Mouse (Mus musculus): ENCODE data around the gene Npas3. TPM values are rescaled to one million over a fixed set of nuclear protein-coding genes. Genes with fewer than 3 reads are reported as not detected.

Gene Npas3
- total RNA-seq, 2 experiments from 2014 or later, result 18.0 to 21.1 TPM

DNA sequence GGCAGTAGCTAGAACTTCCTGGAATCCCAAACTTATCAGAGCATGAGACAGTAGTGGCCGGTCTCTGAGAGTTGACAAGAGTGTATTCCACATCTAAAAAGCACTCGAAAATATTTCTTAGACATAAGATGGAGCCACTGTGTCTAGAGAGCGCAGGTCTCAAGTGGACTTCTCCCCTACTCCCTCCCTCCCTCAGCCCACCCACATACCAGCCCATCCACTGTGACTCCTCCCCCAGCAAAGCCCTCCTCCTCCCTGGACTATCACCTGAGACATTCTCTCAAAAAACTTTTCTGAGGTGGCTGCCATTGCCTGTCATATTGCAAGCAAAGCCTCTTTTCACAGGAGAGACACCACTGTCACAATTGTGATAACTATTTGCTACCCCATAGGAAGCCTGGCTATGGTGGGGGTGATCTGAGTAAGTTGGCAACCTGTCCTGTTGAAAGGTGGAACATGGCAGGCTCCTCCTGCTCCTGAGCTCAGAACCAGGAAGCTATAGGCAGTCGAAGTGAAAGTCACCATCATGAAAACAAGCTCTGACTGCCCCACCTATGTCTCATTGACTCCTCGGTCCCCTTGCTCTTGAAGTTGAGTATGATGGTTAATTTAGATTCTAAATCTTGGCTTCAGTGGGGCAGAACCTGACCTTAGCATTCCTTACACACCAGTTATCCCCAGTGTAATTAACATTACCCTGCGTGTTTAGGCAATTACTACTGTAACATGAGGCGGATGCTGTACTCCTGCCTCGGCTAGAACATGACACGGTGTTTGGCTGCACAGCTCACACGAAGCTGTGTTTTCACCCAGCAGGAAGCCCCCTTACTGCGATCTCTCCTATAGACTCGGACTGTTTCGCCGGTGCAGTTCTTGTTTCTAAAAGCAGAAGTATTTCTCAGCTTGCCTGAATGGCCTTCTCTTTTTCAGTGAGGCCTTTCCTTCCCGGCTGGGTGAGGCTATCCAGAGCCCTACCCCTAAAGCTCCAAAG lies 751.5 kb downstream of the Npas3 start:
- no peak for TF ChIP-seq CTCF (IDR thresholded peaks at IDR 0.05)
- intact Hi-C loops (cut with DNase I), result no loop called here
- Histone ChIP-seq H3K27ac (no peak overlapping the region), H3K4me3 (no peak overlapping the region)
- DNase-seq (ENCODE audit: extremely low spot score in 1 of 2, low spot score in 2 of 2), result no peak

DNA sequence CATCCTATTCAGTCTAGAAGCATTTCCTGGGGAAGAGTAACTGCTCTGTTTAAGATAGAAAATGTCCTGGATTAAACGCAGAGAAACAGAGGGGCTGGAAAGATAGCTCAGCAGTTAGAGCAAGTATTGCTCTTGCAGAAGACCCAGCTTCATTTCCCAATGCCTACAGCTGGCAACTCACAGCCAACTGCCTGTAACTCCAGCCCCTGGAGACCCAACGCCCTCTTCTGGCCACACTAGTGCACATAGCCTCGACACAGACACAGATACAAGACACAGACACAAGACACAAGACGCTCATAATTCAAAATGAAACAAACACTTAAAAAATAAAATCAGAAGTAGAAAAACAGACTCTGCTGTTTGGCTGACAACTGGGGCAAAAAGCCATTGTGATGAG lies 754.0 kb downstream of the Npas3 start:
- TF ChIP-seq CTCF (IDR thresholded peaks at IDR 0.05), result no peak; the same call in 1 of the 2 replicates
- Histone ChIP-seq H3K27ac (no peak overlapping the region), H3K4me3 (no peak overlapping the region)
- intact Hi-C loops (cut with DNase I), result no loop called here
- no peak for DNase-seq (ENCODE audit: extremely low spot score in 1 of 2, low spot score in 2 of 2)

DNA sequence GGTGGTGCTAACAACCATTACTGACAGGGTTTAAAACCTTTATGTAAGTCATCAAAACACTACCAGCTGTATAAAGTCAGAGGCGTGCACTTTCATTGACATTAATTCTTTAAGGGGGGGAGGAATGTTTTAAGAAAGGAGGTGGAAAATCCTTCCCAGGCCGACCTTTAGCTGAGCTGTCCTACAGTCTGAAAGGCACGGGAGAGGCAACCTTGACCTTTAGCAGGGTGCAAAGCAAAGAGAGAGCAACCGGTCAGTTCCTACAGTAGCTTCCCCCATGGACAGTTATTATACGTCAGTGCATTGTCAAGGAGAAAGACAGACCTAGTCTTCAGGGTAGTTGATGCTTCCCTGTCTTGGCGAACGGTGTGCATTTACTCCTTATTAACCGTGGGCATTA lies 756.1 kb downstream of the Npas3 start:
- H3K4me3 ChIP-seq, result no peak overlapping the region
- DNase-seq (ENCODE audit: extremely low spot score in 1 of 2, low spot score in 2 of 2), result no peak
- intact Hi-C loops (cut with DNase I), result no loop called here
- H3K27ac ChIP-seq, result no peak overlapping the region
- TF ChIP-seq CTCF (IDR thresholded peaks at IDR 0.05), result no peak

DNA sequence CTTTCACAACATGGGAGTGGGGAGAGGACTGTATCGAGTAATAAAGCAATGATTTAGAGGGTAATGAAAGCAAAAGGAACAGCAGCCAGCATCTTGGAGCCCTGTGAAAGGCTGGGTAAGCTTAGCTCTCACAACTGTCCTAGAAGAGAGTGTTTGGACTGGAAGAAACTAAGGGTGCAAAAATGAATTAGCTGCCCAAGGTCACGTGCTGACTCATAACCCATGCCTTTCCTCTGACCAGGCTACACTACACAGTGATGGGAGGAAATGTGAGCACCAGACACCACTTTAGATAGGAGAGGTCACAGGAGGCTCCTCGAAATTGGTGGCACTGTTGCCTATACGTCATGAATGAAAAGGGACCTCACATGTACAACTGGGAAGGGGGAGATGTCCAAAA lies 757.1 kb downstream of the Npas3 start:
- no peak overlapping the region for H3K4me3 ChIP-seq
- intact Hi-C loops (cut with DNase I), result no loop called here
- DNase-seq (ENCODE audit: extremely low spot score in 1 of 2, low spot score in 2 of 2), result no peak
- no peak overlapping the region for H3K27ac ChIP-seq
- no peak for TF ChIP-seq CTCF (IDR thresholded peaks at IDR 0.05)

DNA sequence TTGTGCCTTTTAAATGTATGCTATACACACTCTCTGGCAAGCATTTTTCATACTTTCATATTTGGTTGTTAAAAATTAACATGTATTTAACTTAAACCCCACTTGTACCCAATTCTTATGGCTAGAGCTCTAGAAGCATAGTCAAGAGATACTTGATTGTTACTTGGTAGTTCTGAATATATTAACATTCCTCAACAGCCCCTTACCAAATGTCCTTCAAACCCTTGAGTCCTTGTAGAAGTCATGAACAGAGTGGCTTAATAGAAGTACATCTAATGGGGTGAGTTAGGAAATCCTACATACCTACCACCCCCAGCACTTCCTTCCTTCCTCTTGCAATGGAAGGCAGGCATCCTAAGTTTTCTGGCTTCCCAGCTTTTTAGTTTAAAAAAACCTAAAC lies 766.8 kb downstream of the Npas3 start:
- Histone ChIP-seq H3K27ac (no peak overlapping the region), H3K4me3 (no peak overlapping the region)
- TF ChIP-seq CTCF (IDR thresholded peaks at IDR 0.05), result no peak
- intact Hi-C loops (cut with DNase I), result no loop called here
- DNase-seq (ENCODE audit: extremely low spot score in 1 of 2, low spot score in 2 of 2), result no peak

DNA sequence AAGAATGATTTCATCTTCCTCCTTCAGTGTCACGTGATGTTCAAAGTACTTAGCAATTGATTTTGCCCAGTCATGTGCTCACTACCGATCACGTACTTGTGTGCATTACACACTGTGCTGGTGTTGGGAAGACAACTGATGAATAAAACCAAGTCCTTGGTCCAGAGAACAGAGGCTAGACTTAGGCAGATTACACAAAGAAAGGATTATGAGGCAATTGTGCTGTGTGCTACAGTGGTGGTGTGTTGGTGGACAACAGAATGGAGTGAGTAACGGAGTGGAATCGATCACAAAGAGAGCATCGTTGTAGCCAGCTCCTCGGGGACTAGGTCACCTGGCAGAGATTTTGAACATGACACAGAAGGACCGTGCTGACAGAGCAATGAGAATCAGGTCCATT lies 769.5 kb downstream of the Npas3 start:
- intact Hi-C loops (cut with DNase I), result no loop called here
- no peak for DNase-seq (ENCODE audit: extremely low spot score in 1 of 2, low spot score in 2 of 2)
- Histone ChIP-seq H3K27ac (no peak overlapping the region), H3K4me3 (no peak overlapping the region)
- no peak for TF ChIP-seq CTCF (IDR thresholded peaks at IDR 0.05)

DNA sequence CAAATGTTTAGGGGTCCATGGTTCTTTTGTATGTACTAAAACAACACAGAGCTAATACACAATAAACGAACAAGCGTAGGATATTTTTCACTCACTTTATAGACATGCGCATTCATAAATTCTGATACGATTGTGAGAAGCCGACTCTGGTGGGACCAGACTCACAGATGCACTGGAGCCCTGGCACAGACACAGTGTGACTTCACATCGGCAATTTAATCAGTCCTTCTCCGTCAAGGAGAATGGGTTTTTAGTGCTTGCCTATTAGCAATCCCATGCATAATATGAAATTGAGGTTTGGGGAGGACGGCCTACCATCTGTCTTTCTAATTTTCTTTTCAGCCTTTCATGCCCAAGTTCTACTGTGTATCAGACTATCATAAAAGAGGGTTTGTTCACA lies 771.5 kb downstream of the Npas3 start:
- intact Hi-C loops (cut with DNase I), result no loop called here
- TF ChIP-seq CTCF (IDR thresholded peaks at IDR 0.05), result no peak
- no peak for DNase-seq (ENCODE audit: extremely low spot score in 1 of 2, low spot score in 2 of 2)
- Histone ChIP-seq H3K27ac (no peak overlapping the region), H3K4me3 (no peak overlapping the region)

DNA sequence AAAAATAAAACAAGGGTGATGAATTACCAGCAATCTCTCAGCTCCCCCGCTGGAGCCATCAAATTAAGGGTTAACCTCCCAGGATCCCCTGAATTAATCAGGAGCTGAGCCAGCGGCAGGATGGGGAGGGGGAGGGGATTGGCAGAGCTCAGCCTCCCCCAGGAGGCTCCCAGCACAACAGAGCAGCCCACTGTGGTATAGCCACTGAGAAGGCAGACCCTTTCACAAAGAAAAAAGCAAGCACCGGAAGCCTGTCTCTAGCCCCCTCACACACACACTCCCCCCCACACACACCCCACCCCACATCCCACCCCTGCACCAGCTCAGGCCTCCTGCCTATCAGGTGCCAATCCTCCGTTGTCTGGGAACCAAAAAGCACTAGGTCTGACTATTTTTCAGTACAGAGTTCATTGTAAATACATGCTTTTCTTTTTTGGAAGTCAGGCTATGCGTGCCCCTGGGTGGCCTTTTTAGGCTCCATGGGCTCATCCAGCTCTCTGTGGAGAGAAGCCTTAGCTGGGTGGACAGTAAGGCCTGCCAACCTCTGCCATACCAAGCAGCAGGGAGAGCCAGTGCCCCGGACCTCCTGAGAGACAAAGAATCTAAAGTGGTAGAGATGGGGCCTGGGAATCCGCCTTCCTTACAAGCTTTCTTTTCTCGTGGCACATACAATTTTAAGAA lies 786.3 kb downstream of the Npas3 start:
- no peak for TF ChIP-seq CTCF (IDR thresholded peaks at IDR 0.05)
- DNase-seq (ENCODE audit: extremely low spot score in 1 of 2, low spot score in 2 of 2), result no peak
- intact Hi-C loops (cut with DNase I), result no loop called here
- no peak overlapping the region for H3K4me3 ChIP-seq
- H3K27ac ChIP-seq, result no peak overlapping the region

DNA sequence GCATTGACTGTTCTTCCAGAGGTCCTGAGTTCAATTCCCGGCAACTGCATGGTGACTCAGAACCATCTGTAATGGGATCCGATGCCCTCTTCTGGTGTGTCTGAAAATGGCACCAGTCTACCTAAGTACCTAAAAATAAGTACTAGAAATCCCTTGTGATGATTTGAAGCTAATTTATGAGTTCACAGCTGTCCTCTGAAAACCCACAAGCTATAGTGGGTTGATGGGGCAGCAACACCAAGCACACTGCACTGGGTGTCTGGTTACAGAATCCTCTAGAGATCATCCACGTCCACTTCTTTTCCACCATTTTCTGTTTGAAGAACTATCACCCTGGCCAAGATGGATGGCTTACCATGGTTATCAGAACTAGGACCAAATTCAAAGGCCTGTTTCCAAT lies 789.1 kb downstream of the Npas3 start:
- no peak overlapping the region for H3K27ac ChIP-seq

DNA sequence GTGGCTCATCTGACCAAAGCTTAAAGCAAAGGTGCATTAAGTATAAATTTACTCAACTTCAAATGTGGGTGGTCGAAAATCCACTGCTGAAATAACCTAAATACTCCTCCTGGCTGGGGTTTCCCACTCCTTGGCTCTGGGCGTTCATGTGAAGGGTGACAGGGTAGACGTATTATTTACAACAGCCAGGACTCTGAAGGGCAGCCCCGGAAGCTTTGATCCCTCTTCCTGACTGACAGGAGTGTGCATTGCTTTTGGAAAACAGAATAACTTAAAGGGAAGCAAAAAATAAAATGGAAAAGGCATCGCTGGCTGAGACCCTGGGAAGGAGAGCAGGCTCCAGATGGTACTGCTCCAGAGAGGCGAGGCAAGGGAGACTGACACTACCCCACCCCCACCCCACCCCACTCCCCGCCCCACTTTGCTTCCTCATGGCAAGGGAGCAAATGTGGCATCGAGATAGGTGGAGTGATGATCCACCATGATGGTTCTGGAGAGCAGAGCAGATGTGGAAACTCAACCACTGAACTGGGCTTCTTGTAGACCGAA lies 794.6 kb downstream of the Npas3 start:
- Histone ChIP-seq H3K27ac (no peak overlapping the region), H3K4me3 (no peak overlapping the region)
- intact Hi-C loops (cut with DNase I), result no loop called here
- DNase-seq (ENCODE audit: extremely low spot score in 1 of 2, low spot score in 2 of 2), result no peak
- no peak for TF ChIP-seq CTCF (IDR thresholded peaks at IDR 0.05)

More for the DNA sequence above, 789.1 kb downstream of the Npas3 start:
- intact Hi-C loops (cut with DNase I), result no loop called here
- no peak overlapping the region for H3K4me3 ChIP-seq
- no peak for DNase-seq (ENCODE audit: extremely low spot score in 1 of 2, low spot score in 2 of 2)
- TF ChIP-seq CTCF (IDR thresholded peaks at IDR 0.05), result no peak

DNA sequence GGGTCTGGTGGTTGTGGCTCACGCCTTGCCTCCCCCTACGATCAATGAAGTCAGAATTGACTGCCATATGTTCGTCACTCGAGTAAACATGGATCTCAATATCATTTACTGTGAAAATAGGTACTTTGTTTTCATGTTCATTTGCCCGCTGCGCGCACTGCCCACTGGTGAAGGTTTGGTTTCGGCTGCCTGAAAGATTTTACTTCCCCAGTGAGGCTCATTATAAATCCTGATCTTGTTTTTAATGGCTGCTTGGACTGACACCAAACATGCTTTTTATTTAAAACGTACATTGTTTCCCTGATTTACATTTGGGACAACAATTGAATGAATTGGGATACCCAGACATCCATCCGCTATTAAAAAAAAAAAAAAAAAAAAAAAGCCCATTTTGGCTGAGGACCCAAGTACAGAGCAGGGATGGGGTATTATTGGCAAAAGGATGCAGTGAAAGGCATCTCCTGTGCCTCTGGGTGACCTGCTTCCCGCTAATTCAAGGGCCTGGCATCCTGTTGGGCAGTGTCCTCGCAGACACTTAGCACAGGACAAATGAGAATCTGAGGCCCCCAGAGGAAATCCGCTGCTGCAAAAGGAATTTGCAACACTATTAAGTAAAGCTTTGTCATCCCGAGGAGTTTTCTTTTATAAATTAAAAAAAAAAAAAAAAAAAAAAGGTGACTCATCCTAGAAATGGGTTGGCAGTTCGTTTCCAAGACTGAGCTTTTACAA lies 796.3 kb downstream of the Npas3 start:
- H3K4me3 ChIP-seq, result no peak overlapping the region
- no peak overlapping the region for H3K27ac ChIP-seq
- intact Hi-C loops (cut with DNase I), result no loop called here
- TF ChIP-seq CTCF (IDR thresholded peaks at IDR 0.05), result no peak
- no peak for DNase-seq (ENCODE audit: extremely low spot score in 1 of 2, low spot score in 2 of 2)

DNA sequence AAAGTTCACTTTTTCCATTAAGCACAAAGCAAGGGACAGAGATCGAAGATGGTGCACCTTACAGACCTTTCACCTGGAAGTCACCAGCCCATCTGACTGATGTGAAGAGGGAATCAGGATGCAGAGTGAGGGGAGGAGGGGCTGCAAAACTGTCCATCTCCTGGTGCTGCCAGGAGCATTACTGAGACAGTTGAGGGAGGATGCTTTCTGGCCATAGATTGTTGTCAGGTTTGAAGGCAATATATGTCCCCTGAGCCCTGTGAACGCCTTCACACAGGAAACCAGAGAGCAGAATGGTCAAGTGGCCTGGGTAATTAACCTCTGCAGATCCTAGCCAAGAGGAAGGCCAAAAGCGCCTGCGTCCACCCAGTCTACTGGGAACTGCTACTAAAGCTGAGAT lies 796.9 kb downstream of the Npas3 start:
- intact Hi-C loops (cut with DNase I), result no loop called here
- no peak for TF ChIP-seq CTCF (IDR thresholded peaks at IDR 0.05)
- Histone ChIP-seq H3K4me3 (no peak overlapping the region), H3K27ac (no peak overlapping the region)
- DNase-seq (ENCODE audit: extremely low spot score in 1 of 2, low spot score in 2 of 2), result no peak

All from left cerebral cortex, adult 2 months (tissue).